Mouse (Mus musculus): ENCODE measurements around the gene Ddc.

Gene Ddc

GRCm38 (mm10) chr11:11785457-11785856 is 112.5 kb downstream of the Ddc start:
- DNase-seq (ENCODE audit: low spot score in 2 of 2) = no peak

- DNase-seq (ENCODE audit: low spot score in 2 of 2) = no peak
These were observed 116.2 kb downstream of the Ddc start for GRCm38 (mm10) chr11:11781728-11782127.

GRCm38 (mm10) chr11:11778345-11778744 is 119.6 kb downstream of the Ddc start:
- no peak for DNase-seq (ENCODE audit: low spot score in 2 of 2)

GRCm38 (mm10) chr11:11777796-11778195 is 120.1 kb downstream of the Ddc start:
- no peak for DNase-seq (ENCODE audit: low spot score in 2 of 2)

GRCm38 (mm10) chr11:11777246-11777645 is 120.7 kb downstream of the Ddc start:
- DNase-seq (ENCODE audit: low spot score in 2 of 2) = no peak

GRCm38 (mm10) chr11:11776822-11777174 is 121.1 kb downstream of the Ddc start:
- no peak for DNase-seq (ENCODE audit: low spot score in 2 of 2)

- no peak for DNase-seq (ENCODE audit: low spot score in 2 of 2)
These were observed 121.7 kb downstream of the Ddc start for GRCm38 (mm10) chr11:11776071-11776821.

GRCm38 (mm10) chr11:11774893-11775292 is 123.1 kb downstream of the Ddc start:
- DNase-seq (ENCODE audit: low spot score in 2 of 2) = no peak

- no peak for DNase-seq (ENCODE audit: low spot score in 2 of 2)
These were observed 123.6 kb downstream of the Ddc start for GRCm38 (mm10) chr11:11774384-11774783.

- DNase-seq (ENCODE audit: low spot score in 2 of 2) = no peak
These were observed 125.7 kb downstream of the Ddc start for GRCm38 (mm10) chr11:11772196-11772595.

- DNase-seq (ENCODE audit: low spot score in 2 of 2) = no peak
These were observed 127.3 kb downstream of the Ddc start for GRCm38 (mm10) chr11:11770691-11771090.

- DNase-seq (ENCODE audit: low spot score in 2 of 2) = no peak
These were observed 128.7 kb downstream of the Ddc start for GRCm38 (mm10) chr11:11769281-11769680.

- DNase-seq (ENCODE audit: low spot score in 2 of 2) = no peak
These were observed 129.9 kb downstream of the Ddc start for GRCm38 (mm10) chr11:11768057-11768456.

- DNase-seq (ENCODE audit: low spot score in 2 of 2) = no peak
These were observed 131.2 kb downstream of the Ddc start for GRCm38 (mm10) chr11:11766736-11767135.

GRCm38 (mm10) chr11:11766105-11766504 is 131.8 kb downstream of the Ddc start:
- DNase-seq (ENCODE audit: low spot score in 2 of 2) = no peak

GRCm38 (mm10) chr11:11765414-11765813 is 132.5 kb downstream of the Ddc start:
- no peak for DNase-seq (ENCODE audit: low spot score in 2 of 2)
